Mouse (Mus musculus) liver, adult 2 months (tissue): ENCODE measurements at regions not wholly inside any gene's neighbourhood (a gene's known extent, or its start where the extent isn't known, plus 50 kb on each side); places are given as distances from the start of the nearest gene placed in this dataset.

Source experiments
- DNase-seq: peaks from one replicate; pipeline ENCODE4 v3.0.0-alpha.2; 2011; ENCODE audit warnings: low read depth, low spot score; ENCODE audit errors: extremely low read depth
- H3K27ac ChIP-seq: fragments of 200-500 bp; replicated peaks from 2 replicates; pipeline ENCODE4 v1.5.1; 2012; ENCODE audit warnings: low read depth, mild to moderate bottlenecking, control low read depth, inconsistent platforms, low read length; ENCODE audit not compliant: insufficient read depth
- H3K27me3 ChIP-seq: fragments of 200-500 bp; 2 replicates; pipeline ENCODE4 v1.6.1; 2012; ENCODE audit warnings: mild to moderate bottlenecking, moderate library complexity, low read length, inconsistent platforms; ENCODE audit not compliant: control insufficient read depth, insufficient read depth
- H3K36me3 ChIP-seq: fragments of 200-500 bp; 2 replicates; pipeline ENCODE4 v1.6.1; 2012; ENCODE audit warnings: low read length, inconsistent platforms; ENCODE audit not compliant: control insufficient read depth, insufficient read depth
- H3K4me1 ChIP-seq: fragments of 200-500 bp; 2 replicates; pipeline ENCODE4 v1.6.1; 2011; ENCODE audit warnings: low read length; ENCODE audit not compliant: control insufficient read depth, insufficient read depth
- H3K4me3 ChIP-seq: fragments of 200-500 bp; 2 replicates; pipeline ENCODE4 v1.5.1; 2011; ENCODE audit warnings: low read depth, mild to moderate bottlenecking, control low read depth, low read length, moderate library complexity; ENCODE audit not compliant: insufficient read depth
- H3K79me2 ChIP-seq: fragments of 200-500 bp; 2 replicates; pipeline ENCODE4 v1.6.1; 2012; ENCODE audit warnings: inconsistent platforms, mild to moderate bottlenecking, low read length, moderate library complexity; ENCODE audit not compliant: control insufficient read depth, insufficient read depth
- H3K9ac ChIP-seq: fragments of 200-500 bp; 2 replicates; pipeline ENCODE4 v1.6.1; 2012; ENCODE audit warnings: low read depth, mild to moderate bottlenecking, control low read depth, inconsistent platforms, low read length
- CTCF ChIP-seq: fragments of 200-500 bp; IDR thresholded peaks from 2 replicates; pipeline ENCODE4 v1.5.1; 2011; ENCODE audit warnings: low read depth, low read length, control low read depth
- POLR2A ChIP-seq: fragments of 200-500 bp; IDR thresholded peaks from 2 replicates; pipeline ENCODE4 v1.6.1; 2011; ENCODE audit warnings: low read length, control low read depth; ENCODE audit not compliant: insufficient read depth; ENCODE audit errors: extremely low read depth
- WGBS: fragments of 180-500 bp; shearing (Covaris S2); methylation state at CpG from one replicate; pipeline ENCODE4 v1.1.7; 2018; 5-methylcytosine and 5-hydroxymethylcytosine counted together

GRCm38 (mm10) chr13:11164130-11164529 is 803.5 kb upstream of the Chrm3 start:
- WGBS: 66% methylated on average over 3 of the region's 3 CpGs
- H3K27me3 ChIP-seq: no peaks in the 10 kb centered on the region

GRCm38 (mm10) chr13:11147268-11147667 is 786.6 kb upstream of the Chrm3 start:
- Histone ChIP-seq H3K79me2 (no peaks in the 10 kb centered on the region), H3K4me3 (no peak overlapping the region), H3K4me1 (no peaks in the 10 kb centered on the region), H3K9ac (no peak overlapping the region), H3K36me3 (no peaks in the 10 kb centered on the region), H3K27me3 (no peaks in the 10 kb centered on the region), H3K27ac (no peak overlapping the region)
- no peak for DNase-seq
- TF ChIP-seq CTCF (no peak), POLR2A (no peak)
- WGBS: 74% methylated on average over 3 of the region's 3 CpGs

More at GRCm38 (mm10) chr13:11164130-11164529, 803.5 kb upstream of the Chrm3 start:
- Histone ChIP-seq H3K79me2 (no peaks in the 10 kb centered on the region), H3K4me1 (no peaks in the 10 kb centered on the region), H3K9ac (no peak overlapping the region), H3K4me3 (no peak overlapping the region), H3K36me3 (no peaks in the 10 kb centered on the region), H3K27ac (no peak overlapping the region)
- DNase-seq: no peak
- no peak for TF ChIP-seq POLR2A
- no peak for TF ChIP-seq CTCF

GRCm38 (mm10) chr13:11107693-11108092 is 747.0 kb upstream of the Chrm3 start:
- H3K9ac ChIP-seq: no peak overlapping the region
- 83% methylated on average over 2 of the region's 2 CpGs for WGBS
- TF ChIP-seq CTCF: no peak
- H3K27ac ChIP-seq: no peak overlapping the region
- H3K4me3 ChIP-seq: no peak overlapping the region
- DNase-seq: no peak
- no peaks in the 10 kb centered on the region for H3K4me1 ChIP-seq
- H3K27me3 ChIP-seq: no peaks in the 10 kb centered on the region
- no peaks in the 10 kb centered on the region for H3K36me3 ChIP-seq
- no peaks in the 10 kb centered on the region for H3K79me2 ChIP-seq

GRCm38 (mm10) chr13:11106426-11106825 is 745.8 kb upstream of the Chrm3 start:
- 86% methylated on average over 4 of the region's 4 CpGs for WGBS
- Histone ChIP-seq H3K27ac (no peak overlapping the region), H3K79me2 (no peaks in the 10 kb centered on the region), H3K36me3 (no peaks in the 10 kb centered on the region), H3K4me3 (no peak overlapping the region), H3K27me3 (no peaks in the 10 kb centered on the region; the same call in 1 of the 2 replicates), H3K4me1 (no peaks in the 10 kb centered on the region), H3K9ac (no peak overlapping the region)
- no peak for DNase-seq
- TF ChIP-seq CTCF: no peak
- no peak for TF ChIP-seq POLR2A

GRCm38 (mm10) chr13:11105571-11105970 is 744.9 kb upstream of the Chrm3 start:
- 40% methylated on average over 2 of the region's 2 CpGs for WGBS
- no peak for DNase-seq

GRCm38 (mm10) chr13:11099586-11099950 is 738.9 kb upstream of the Chrm3 start:
- H3K79me2 ChIP-seq: no peaks in the 10 kb centered on the region
- H3K4me1 ChIP-seq: no peaks in the 10 kb centered on the region
- no peak for TF ChIP-seq CTCF
- no peak for TF ChIP-seq POLR2A
- H3K9ac ChIP-seq: no peak overlapping the region
- no peaks in the 10 kb centered on the region for H3K36me3 ChIP-seq
- no peak for DNase-seq
- H3K27ac ChIP-seq: no peak overlapping the region
- no peaks in the 10 kb centered on the region; the same call in 1 of the 2 replicates for H3K27me3 ChIP-seq
- no peak overlapping the region for H3K4me3 ChIP-seq

More at GRCm38 (mm10) chr13:11105571-11105970, 744.9 kb upstream of the Chrm3 start:
- Histone ChIP-seq H3K27me3 (no peaks in the 10 kb centered on the region; the same call in 1 of the 2 replicates), H3K4me3 (no peak overlapping the region), H3K79me2 (no peaks in the 10 kb centered on the region), H3K4me1 (no peaks in the 10 kb centered on the region), H3K27ac (no peak overlapping the region), H3K36me3 (no peaks in the 10 kb centered on the region), H3K9ac (no peak overlapping the region)
- TF ChIP-seq POLR2A (no peak), CTCF (no peak)
